Mouse (Mus musculus): ENCODE results near the gene Ifitm2.

- TF ChIP-seq POLR2A (IDR thresholded peaks at IDR 0.05; ENCODE audit: extremely low read depth, insufficient read depth, low read length) (no peak), CTCF (IDR thresholded peaks at IDR 0.05; ENCODE audit: extremely low read depth, insufficient read depth, low read length) (no peak)
These were observed 33.2 kb upstream of the Ifitm2 start for GRCm38 (mm10) chr7:140989022-140989421.
